In the genomic region with DNA sequence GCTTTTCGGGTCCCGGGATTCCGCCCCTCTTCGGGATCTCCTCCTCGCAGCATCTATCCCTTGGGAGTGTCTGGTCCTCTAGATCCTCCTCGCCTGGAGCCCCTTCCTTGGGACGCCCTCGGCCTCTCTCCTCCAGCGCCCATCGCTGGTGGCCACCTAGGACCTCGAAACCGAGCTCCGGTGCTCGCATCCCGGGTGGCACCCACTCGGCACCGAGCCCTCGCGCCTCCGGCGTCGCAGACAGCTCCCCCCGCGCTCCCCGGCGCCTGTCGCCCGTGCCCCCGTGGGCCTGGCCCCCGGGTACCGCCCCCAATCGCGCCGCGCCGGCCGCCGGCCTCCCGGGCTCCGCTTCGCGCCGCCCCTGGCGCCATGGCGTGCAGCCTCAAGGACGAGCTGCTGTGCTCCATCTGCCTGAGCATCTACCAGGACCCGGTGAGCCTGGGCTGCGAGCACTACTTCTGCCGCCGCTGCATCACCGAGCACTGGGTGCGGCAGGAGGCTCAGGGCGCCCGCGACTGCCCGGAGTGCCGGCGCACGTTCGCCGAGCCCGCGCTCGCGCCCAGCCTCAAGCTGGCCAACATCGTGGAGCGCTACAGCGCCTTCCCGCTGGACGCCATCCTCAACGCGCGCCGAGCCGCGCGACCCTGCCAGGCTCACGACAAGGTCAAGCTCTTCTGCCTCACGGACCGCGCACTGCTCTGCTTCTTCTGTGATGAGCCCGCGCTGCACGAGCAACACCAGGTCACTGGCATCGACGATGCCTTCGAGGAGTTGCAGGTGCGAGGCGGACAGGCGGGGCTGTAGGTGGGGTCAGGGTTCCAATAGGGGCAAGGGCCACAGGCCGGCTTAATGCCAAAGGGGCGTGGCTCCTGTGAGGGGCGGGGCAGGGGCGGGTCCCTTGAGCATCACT, we compare ENCODE assay signal across 8 mouse cellular contexts. TPM values are rescaled to one million over a fixed set of nuclear protein-coding genes. Genes with fewer than 3 reads are reported as not detected.
DNase-seq lines count a peak whose midpoint lies in the region; ATAC-seq lines count a peak whose summit lies in the region.

No protein-coding gene starts in this region.

- no peaks in the 10 kb centered on the region for H3K36me3 ChIP-seq in forebrain, embryonic 14.5 days (ENCODE audit: control insufficient read depth, insufficient read depth, low read length)
- H3K36me3 ChIP-seq in hindbrain, embryonic 14.5 days (replicated peaks; ENCODE audit: control insufficient read depth, insufficient read depth) = 0 out of 2 replicates have a peak, but pooled peaks cover under 1% of the 10 kb centered on the region
- H3K36me3 ChIP-seq in limb, embryonic 11.5 days (ENCODE audit: control insufficient read depth, insufficient read depth, low read length) = no peaks in the 10 kb centered on the region
- H3K36me3 ChIP-seq in midbrain, embryonic 11.5 days (ENCODE audit: control insufficient read depth, insufficient read depth, low read length) = no peaks in the 10 kb centered on the region

- H3K4me1 ChIP-seq in brown adipose tissue, adult 24 weeks (ENCODE audit: control insufficient read depth, insufficient read depth, insufficient read length, low read length) = peaks cover 3% of the 10 kb centered on the region; the same call in 1 of the 2 replicates
- H3K4me1 ChIP-seq in forebrain, embryonic 14.5 days (ENCODE audit: control insufficient read depth, insufficient read depth, low read length) = peaks cover 21% of the 10 kb centered on the region
- H3K4me1 ChIP-seq in hindbrain, embryonic 14.5 days (replicated peaks; ENCODE audit: control insufficient read depth, insufficient read depth, low read length) = peaks cover 38% of the 10 kb centered on the region
- H3K4me1 ChIP-seq in limb, embryonic 11.5 days (ENCODE audit: control insufficient read depth, insufficient read depth, low read length) = peaks cover 17% of the 10 kb centered on the region
- peaks cover 14% of the 10 kb centered on the region for H3K4me1 ChIP-seq in midbrain, embryonic 11.5 days (ENCODE audit: control insufficient read depth, insufficient read depth, low read length)

- ATAC-seq in forebrain, embryonic 14.5 days = peak; percentile 73
- peak; percentile 40 for ATAC-seq in hindbrain, embryonic 14.5 days (ENCODE audit: low FRiP score)
- peak; percentile 28; the same call in 1 of the 2 replicates for ATAC-seq in limb, embryonic 11.5 days (ENCODE audit: insufficient number of reproducible peaks, low FRiP score, low TSS enrichment, low read depth)
- peak; percentile 64 for ATAC-seq in midbrain, embryonic 11.5 days (ENCODE audit: low FRiP score)

- under 1% methylated on average over 93 of the region's 94 CpGs for WGBS in forebrain, embryonic 14.5 days
- WGBS in hindbrain, embryonic 14.5 days = under 1% methylated on average over 84 of the region's 94 CpGs
- WGBS in limb, embryonic 11.5 days = under 1% methylated on average over 94 of the region's 94 CpGs
- WGBS in midbrain, embryonic 11.5 days = under 1% methylated on average over 93 of the region's 94 CpGs

- H3K9ac ChIP-seq in forebrain, embryonic 14.5 days (ENCODE audit: low read length) = peak overlapping the region; percentile 77
- H3K9ac ChIP-seq in hindbrain, embryonic 14.5 days = peak overlapping the region; percentile 86
- H3K9ac ChIP-seq in limb, embryonic 11.5 days (ENCODE audit: low read length) = peak overlapping the region; percentile 60
- peak overlapping the region; percentile 72 for H3K9ac ChIP-seq in midbrain, embryonic 11.5 days (ENCODE audit: low read length)

- DNase-seq in gastrocnemius, adult 18-20 months (ENCODE audit: low spot score) = peak; percentile 15
- no peak for DNase-seq in gastrocnemius, adult 8-10 months (ENCODE audit: low spot score in 2 of 2)
- peak; percentile 42 for DNase-seq in forebrain, embryonic 14.5 days (ENCODE audit: low spot score)
- no peak for DNase-seq in hindbrain, embryonic 14.5 days (ENCODE audit: low spot score)
- DNase-seq in limb, embryonic 11.5 days (ENCODE audit: low spot score) = peak; percentile 66
- peak; percentile 96 for DNase-seq in midbrain, embryonic 11.5 days (ENCODE audit: low spot score, missing footprints)
- DNase-seq in spleen, adult 18-20 months = peak; percentile 24 to 44

- H3K4me3 ChIP-seq in brown adipose tissue, adult 24 weeks (ENCODE audit: insufficient read depth, low read depth, low read length) = peak overlapping the region; percentile 67
- peak overlapping the region; percentile 71 for H3K4me3 ChIP-seq in forebrain, embryonic 14.5 days (ENCODE audit: low read depth, low read length)
- peak overlapping the region; percentile 88 for H3K4me3 ChIP-seq in hindbrain, embryonic 14.5 days (replicated peaks; ENCODE audit: low read length)
- peak overlapping the region; percentile 64 for H3K4me3 ChIP-seq in limb, embryonic 11.5 days (ENCODE audit: low read depth, low read length)
- peak overlapping the region; percentile 66 for H3K4me3 ChIP-seq in midbrain, embryonic 11.5 days (ENCODE audit: low read depth, low read length)

- H3K4me2 ChIP-seq in forebrain, embryonic 14.5 days (ENCODE audit: low read length) = peak overlapping the region; percentile 99
- peak overlapping the region; percentile 88 for H3K4me2 ChIP-seq in hindbrain, embryonic 14.5 days (replicated peaks)
- H3K4me2 ChIP-seq in limb, embryonic 11.5 days (ENCODE audit: low read depth, severe bottlenecking) = peak overlapping the region; percentile 99
- H3K4me2 ChIP-seq in midbrain, embryonic 11.5 days = peak overlapping the region; percentile 100

- no peak overlapping the region for H3K27ac ChIP-seq in brown adipose tissue, adult 24 weeks (replicated peaks; ENCODE audit: low read depth, low read length)
- H3K27ac ChIP-seq in forebrain, embryonic 14.5 days (ENCODE audit: low read depth, low read length) = peak overlapping the region; percentile 27; the same call in 1 of the 2 replicates
- peak overlapping the region; percentile 84 for H3K27ac ChIP-seq in hindbrain, embryonic 14.5 days
- no peak overlapping the region; the same call in 1 of the 2 replicates for H3K27ac ChIP-seq in limb, embryonic 11.5 days (replicated peaks; ENCODE audit: low read depth, low read length)
- peak overlapping the region; percentile 45; the same call in 1 of the 2 replicates for H3K27ac ChIP-seq in midbrain, embryonic 11.5 days (ENCODE audit: low read depth, low read length)

- H3K9me3 ChIP-seq in forebrain, embryonic 14.5 days (replicated peaks; ENCODE audit: control insufficient read depth, low read length) = peaks cover 4% of the 10 kb centered on the region; the same call in 1 of the 2 replicates
- H3K9me3 ChIP-seq in hindbrain, embryonic 14.5 days (ENCODE audit: control insufficient read depth, low read length) = no peaks in the 10 kb centered on the region
- H3K9me3 ChIP-seq in limb, embryonic 11.5 days (ENCODE audit: control insufficient read depth, low read length) = no peaks in the 10 kb centered on the region
- H3K9me3 ChIP-seq in midbrain, embryonic 11.5 days (ENCODE audit: control insufficient read depth, low read length) = no peaks in the 10 kb centered on the region; the same call in 1 of the 2 replicates

- H3K27me3 ChIP-seq in forebrain, embryonic 14.5 days (replicated peaks; ENCODE audit: control insufficient read depth, insufficient read depth, low read length) = no peaks in the 10 kb centered on the region
- H3K27me3 ChIP-seq in hindbrain, embryonic 14.5 days (ENCODE audit: control insufficient read depth, insufficient read depth, low read length) = no peaks in the 10 kb centered on the region
- H3K27me3 ChIP-seq in limb, embryonic 11.5 days (ENCODE audit: control insufficient read depth, insufficient read depth, low read length) = no peaks in the 10 kb centered on the region
- no peaks in the 10 kb centered on the region for H3K27me3 ChIP-seq in midbrain, embryonic 11.5 days (ENCODE audit: control insufficient read depth, insufficient read depth, low read length)

RNA-seq across cellular contexts. Expression of gene Trim62, which starts 0.7 kb away (rescaled TPM):
- total RNA-seq in gastrocnemius, adult 18-20 months (2021) = under 1 TPM; 0.34 to 0.45 TPM
- under 1 TPM; 0.36 to 0.67 (median 0.45) TPM for total RNA-seq in gastrocnemius, adult 8-10 months (2022)
- 0.40 and 0.50 TPM in 2 replicates for polyA plus RNA-seq in brown adipose tissue, adult 24 weeks (2012; ENCODE audit: insufficient read depth, insufficient read length, missing spikeins)
- 9.3 and 10.5 TPM in 2 replicates for polyA plus RNA-seq in forebrain, embryonic 14.5 days (2014; fragmentation: Nextera tagmentation; extraction: Ambion mirVana)
- 31.9 and 35.5 TPM in 2 replicates for polyA plus RNA-seq in hindbrain, embryonic 14.5 days (2014; fragmentation: Nextera tagmentation; extraction: Ambion mirVana)
- polyA plus RNA-seq in limb, embryonic 11.5 days (2014; fragmentation: Nextera tagmentation; extraction: Ambion mirVana) = 10.3 and 11.7 TPM in 2 replicates
- 8.3 and 10.3 TPM in 2 replicates for polyA plus RNA-seq in midbrain, embryonic 11.5 days (2014; fragmentation: Nextera tagmentation; extraction: Ambion mirVana)

Comparison
In these comparisons a context has a peak if more than half of its experiments do, and no peak if none do; other contexts are left out.
1. DNase-seq: peak in gastrocnemius, adult 18-20 months (single experiment), forebrain, embryonic 14.5 days (single experiment), limb, embryonic 11.5 days (single experiment), midbrain, embryonic 11.5 days (single experiment) and spleen, adult 18-20 months (2 of 2); none in gastrocnemius, adult 8-10 months (0 of 2) and hindbrain, embryonic 14.5 days (single experiment).
2. H3K27ac ChIP-seq: peak in forebrain, embryonic 14.5 days (single experiment), hindbrain, embryonic 14.5 days (single experiment) and midbrain, embryonic 11.5 days (single experiment); none in brown adipose tissue, adult 24 weeks (single experiment) and limb, embryonic 11.5 days (single experiment).
3. Peak in every context shown above with its lines, with median percentiles within 50 percentile points of each other: H3K4me3 ChIP-seq, ATAC-seq, H3K4me2 ChIP-seq and H3K9ac ChIP-seq.